17 mouse cellular contexts compared by ENCODE assay signal in genomic region chr7:101074170-101074767, GRCm38 (mm10). TPM values are rescaled to one million over a fixed set of nuclear protein-coding genes. Genes with fewer than 3 reads are reported as not detected.
A peak's percentile ranks its signal among the peaks of the same experiment; 100 is the strongest.
DNase-seq lines count a peak whose midpoint lies in the region; ATAC-seq and TF ChIP-seq lines count a peak whose summit lies in the region.
"Had no signal": no experiment of that assay in that cellular context is flagged by ENCODE, and none has a peak within 500 bp of the region (broad histone marks: within the 10 kb centered on the region; RNA-seq: fewer than 3 reads in every experiment).

No protein-coding gene starts in this region.

- H3K9me3 ChIP-seq in heart, embryonic 14.5 days (ENCODE audit: control insufficient read depth, low read length), result no peaks in the 10 kb centered on the region
- no peaks in the 10 kb centered on the region for H3K9me3 ChIP-seq in heart, postnatal 0 days (replicated peaks; ENCODE audit: control insufficient read depth, low read length)
- H3K9me3 ChIP-seq: embryonic facial prominence, embryonic 15.5 days; limb, embryonic 12.5 days had no signal

- no peaks in the 10 kb centered on the region for H3K36me3 ChIP-seq in heart, embryonic 14.5 days (ENCODE audit: control insufficient read depth, insufficient read depth, low read length)
- H3K36me3 ChIP-seq in heart, postnatal 0 days (replicated peaks; ENCODE audit: control insufficient read depth, insufficient read depth, low read length), result no peaks in the 10 kb centered on the region
- H3K36me3 ChIP-seq: embryonic facial prominence, embryonic 15.5 days; limb, embryonic 12.5 days had no signal

- TF ChIP-seq POLR2A in bone marrow macrophage, adult 2 months (IDR thresholded peaks at IDR 0.05; ENCODE audit: borderline replicate concordance, low read depth, low read length), result no peak

- no peaks in the 10 kb centered on the region for H3K27me3 ChIP-seq in heart, embryonic 14.5 days (ENCODE audit: control insufficient read depth, insufficient read depth, low read length)
- H3K27me3 ChIP-seq in heart, postnatal 0 days (ENCODE audit: control insufficient read depth, insufficient read depth, low read length), result no peaks in the 10 kb centered on the region
- H3K27me3 ChIP-seq: embryonic facial prominence, embryonic 15.5 days; limb, embryonic 12.5 days had no signal

- 54% methylated on average over 8 of the region's 8 CpGs for WGBS in heart, embryonic 14.5 days
- WGBS in heart, postnatal 0 days, result 54% methylated on average over 8 of the region's 8 CpGs

- TF ChIP-seq EP300 in heart, postnatal 0 days (IDR thresholded peaks at IDR 0.05; ENCODE audit: low read depth), result no peak

- intact Hi-C loops in heart, postnatal 14 days (cut with DNase I), result loop anchor here (2.0 to 5.0 kb wide), 2 partner anchors 35 to 58 kb away; no protein-coding TSS in a partner anchor

- H3K4me3 ChIP-seq in heart, embryonic 14.5 days (ENCODE audit: control insufficient read depth in 1 of 2, insufficient read depth in 1 of 2, low read depth in 1 of 2, low read length in 2 of 2), result no peak overlapping the region
- H3K4me3 ChIP-seq in bone marrow macrophage, adult 2 months (ENCODE audit: insufficient read depth, low read length), result no peak overlapping the region
- H3K4me3 ChIP-seq in heart, postnatal 0 days (ENCODE audit: low read depth, low read length), result no peak overlapping the region
- H3K4me3 ChIP-seq: embryonic facial prominence, embryonic 15.5 days; limb, embryonic 12.5 days had no signal

- no peak for TF ChIP-seq CTCF in bone marrow macrophage, adult 2 months (IDR thresholded peaks at IDR 0.05; ENCODE audit: low read depth, low read length)
- TF ChIP-seq CTCF in heart, postnatal 0 days (IDR thresholded peaks at IDR 0.05; ENCODE audit: low read depth), result no peak

- no peak overlapping the region for H3K9ac ChIP-seq in heart, embryonic 14.5 days (ENCODE audit: low read length)
- H3K9ac ChIP-seq in heart, postnatal 0 days (replicated peaks; ENCODE audit: low read depth, low read length), result no peak overlapping the region
- H3K9ac ChIP-seq: embryonic facial prominence, embryonic 15.5 days; limb, embryonic 12.5 days had no signal

- no peak for DNase-seq in heart, postnatal 14 days
- DNase-seq in heart, postnatal 0 days (ENCODE audit: low spot score), result no peak
- peak; percentile 52 to 62 for DNase-seq in kidney, postnatal 4 days
- no peak for DNase-seq in layer of hippocampus, adult 11-12 months (ENCODE audit: low spot score)
- DNase-seq in cerebellum, postnatal 10 days, result no peak
- DNase-seq: cerebellum, adult 8-10 months; gastrocnemius, postnatal 25 days; layer of hippocampus, postnatal 36 days; spleen, adult 18-20 months; thymus, adult 2 months had no signal

- H3K27ac ChIP-seq in heart, embryonic 14.5 days (replicated peaks in 1 of 2; ENCODE audit: control insufficient read depth in 1 of 2, insufficient read depth in 1 of 2, low read depth in 2 of 2, low read length in 2 of 2), result peak overlapping the region; percentile 2 to 24; a peak in 3 of 4 replicates
- peak overlapping the region; percentile 72 for H3K27ac ChIP-seq in bone marrow macrophage, adult 2 months (ENCODE audit: insufficient read depth, low read depth, low read length)
- H3K27ac ChIP-seq in heart, postnatal 0 days (ENCODE audit: low read depth), result no peak overlapping the region
- H3K27ac ChIP-seq: embryonic facial prominence, embryonic 15.5 days; limb, embryonic 12.5 days had no signal

- peaks cover 9 to 22% of the 10 kb centered on the region in 2 experiments for H3K4me1 ChIP-seq in heart, embryonic 14.5 days (ENCODE audit: control insufficient read depth in 2 of 2, insufficient read depth in 2 of 2, low read length in 2 of 2)
- H3K4me1 ChIP-seq in bone marrow macrophage, adult 2 months (ENCODE audit: control insufficient read depth, insufficient read depth, low read length), result peaks cover 46% of the 10 kb centered on the region
- peaks cover 16% of the 10 kb centered on the region for H3K4me1 ChIP-seq in heart, postnatal 0 days (ENCODE audit: control insufficient read depth, insufficient read depth)

- H3K4me2 ChIP-seq in heart, embryonic 14.5 days (ENCODE audit: low read length), result no peak overlapping the region
- no peak overlapping the region for H3K4me2 ChIP-seq in heart, postnatal 0 days (ENCODE audit: low read depth, low read length)
- H3K4me2 ChIP-seq: embryonic facial prominence, embryonic 15.5 days; limb, embryonic 12.5 days; midbrain, embryonic 11.5 days had no signal

- no peak for ATAC-seq in heart, embryonic 14.5 days (ENCODE audit: insufficient number of reproducible peaks, insufficient read depth, low FRiP score, low read depth)
- 0 out of 2 replicates have a peak, but pooled peaks have one; percentile 24 for ATAC-seq in heart, postnatal 0 days (ENCODE audit: insufficient read depth, low read depth)
- no peak for ATAC-seq in inflammation-experienced regulatory T-cells, adult 6 months
- ATAC-seq: forebrain, embryonic 16.5 days had no signal

RNA-seq across cellular contexts. Expression of gene Fchsd2, which starts 18.4 kb away (rescaled TPM):
- 18.0 and 18.6 TPM in 2 replicates for polyA plus RNA-seq in heart, embryonic 14.5 days (2014; fragmentation: Nextera tagmentation; extraction: Ambion mirVana)
- 10 to 100 TPM; 28.9 to 31.3 TPM for total RNA-seq in heart, postnatal 14 days (2021)
- polyA plus RNA-seq in bone marrow macrophage, adult 2 months (2012; ENCODE audit: insufficient read depth, insufficient read length, missing spikeins), result 51.2 and 53.0 TPM in 2 replicates
- 15.6 and 19.3 TPM in 2 replicates for total RNA-seq in heart, postnatal 0 days (2014; rRNA removed; ENCODE audit: low replicate concordance)
- 8.7 and 9.7 TPM in 2 replicates for polyA plus RNA-seq in heart, postnatal 0 days (2015; fragmentation: Nextera tagmentation; extraction: Ambion mirVana)
- polyA plus RNA-seq in inflammation-experienced regulatory T-cells, adult 6 months (2017; shearing (Covaris generic)), result 10 to 100 TPM; 29.3 to 53.7 (median 41.9) TPM

Comparison
In these comparisons a context has a peak if more than half of its experiments do, and no peak if none do; other contexts are left out.
1. DNase-seq: peak in kidney, postnatal 4 days (2 of 2); none in heart, postnatal 14 days (0 of 2), heart, postnatal 0 days (single experiment), layer of hippocampus, adult 11-12 months (single experiment) and cerebellum, postnatal 10 days (0 of 2).